Mouse (Mus musculus): Measurements from ENCODE around the gene Olfm4.

DNA sequence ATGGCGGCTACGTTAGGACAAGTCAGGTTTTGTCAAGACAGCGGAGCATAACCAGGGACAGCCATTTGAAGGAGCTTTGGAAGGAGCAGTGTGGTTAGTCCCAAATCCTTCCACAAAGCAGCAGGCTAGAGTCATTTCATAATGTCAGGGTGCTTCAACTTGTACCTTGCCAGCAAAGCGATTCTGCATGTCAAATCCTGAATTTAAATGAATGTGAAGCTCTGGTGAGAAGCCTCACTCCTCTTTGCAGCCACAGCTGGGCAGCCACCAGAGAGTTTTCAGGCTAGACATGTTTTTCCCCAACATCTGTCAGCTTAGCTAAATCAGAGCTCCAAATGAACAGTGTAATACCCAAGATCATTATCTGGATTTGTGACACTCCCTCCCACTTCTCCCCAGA lies 22.7 kb upstream of the Olfm4 start:
- TF ChIP-seq CTCF (IDR thresholded peaks at IDR 0.05; ENCODE audit: borderline replicate concordance, extremely low read depth, insufficient read depth, insufficient read length), result no peak
- no peak for TF ChIP-seq POLR2A (IDR thresholded peaks at IDR 0.05; ENCODE audit: borderline replicate concordance, extremely low read depth, insufficient read depth, insufficient read length, poor library complexity, severe bottlenecking)

Measured in brain, embryonic 14.5 days (tissue).